Mouse (Mus musculus) brain, embryonic 14.5 days (tissue): ENCODE measurements around the gene Dgki.

Experiments used
- CTCF ChIP-seq: fragments of 200-500 bp; IDR thresholded peaks from 2 replicates; pipeline ENCODE4 v1.5.1; 2012; ENCODE audit warnings: inconsistent platforms, mild to moderate bottlenecking, moderate library complexity, borderline replicate concordance; ENCODE audit not compliant: insufficient read depth, insufficient read length; ENCODE audit errors: extremely low read depth
- POLR2A ChIP-seq: fragments of 200-500 bp; IDR thresholded peaks from 2 replicates; pipeline ENCODE4 v1.6.1; 2012; ENCODE audit warnings: mild to moderate bottlenecking, inconsistent platforms, borderline replicate concordance; ENCODE audit not compliant: poor library complexity, insufficient read depth, insufficient read length, severe bottlenecking; ENCODE audit errors: extremely low read depth

- TF ChIP-seq CTCF = no peak
- TF ChIP-seq POLR2A = no peak
Measured at GRCm38 (mm10) chr6:37053411-37053810, 246.6 kb downstream of the Dgki start.
